Mouse (Mus musculus) heart, adult 18-20 months (tissue): Measurements from ENCODE around the gene Mapk8. TPM values are rescaled to one million over a fixed set of nuclear protein-coding genes. Genes with fewer than 3 reads are reported as not detected.
"Not testable (repeated sequence)": the region's sequence is repeated elsewhere in the genome, so short reads cannot be mapped to it uniquely, and the experiment has no call there.

ENCODE experiments used
- DNase-seq, 2 experiments: peaks; one replicate each; pipeline ENCODE4 v3.0.0; 2021 to 2022; ENCODE audit warnings: mixed read lengths in 1 of 2
- long read RNA-seq, 2 experiments: library from polyadenylated mRNA; stranded (forward); transcript quantifications; one replicate each; pipeline ENCODE4 v2.0.0; 2021
- total RNA-seq, 2 experiments: library from RNA; stranded (reverse); gene quantifications; 2 replicates each; pipeline ENCODE4 v1.2.3; 2021

Mapk8 gene
- total RNA-seq = 10 to 100 TPM; 23.3 to 30.8 TPM
- long read RNA-seq, experiment 1 = 0 reads
- long read RNA-seq, experiment 2 = 0 reads

DNA sequence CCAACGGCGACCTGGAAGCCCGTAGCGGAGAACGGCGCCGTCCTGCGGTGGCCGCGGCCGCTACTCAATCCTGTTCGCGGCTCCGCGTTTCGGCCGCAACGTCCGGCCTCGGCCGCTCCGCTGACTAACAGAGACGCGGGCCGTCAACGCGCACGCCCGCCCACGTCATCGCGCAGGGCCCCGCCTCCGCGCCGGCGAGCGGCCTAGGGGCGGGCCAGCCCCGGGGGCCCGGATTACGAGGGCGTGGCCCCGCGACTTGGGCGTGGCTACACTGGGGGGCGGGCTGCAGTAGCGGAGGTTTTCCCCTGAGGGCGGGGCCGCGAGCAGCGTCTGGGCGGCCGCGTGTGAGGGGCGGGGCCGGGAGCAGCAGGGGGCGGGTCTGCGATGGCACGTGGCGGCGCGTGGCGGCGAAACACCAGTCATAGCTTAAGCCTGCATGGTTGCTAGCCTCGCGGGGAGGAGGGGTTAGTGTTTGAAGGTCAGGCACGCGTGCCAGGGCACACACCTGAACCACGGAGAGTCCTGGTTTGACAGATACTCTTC, at the start of gene Mapk8:
TSS of gene Mapk8 (minus strand) at position 132 of the 543 bp plus-strand sequence.
- DNase-seq = peak; percentile 98

DNA sequence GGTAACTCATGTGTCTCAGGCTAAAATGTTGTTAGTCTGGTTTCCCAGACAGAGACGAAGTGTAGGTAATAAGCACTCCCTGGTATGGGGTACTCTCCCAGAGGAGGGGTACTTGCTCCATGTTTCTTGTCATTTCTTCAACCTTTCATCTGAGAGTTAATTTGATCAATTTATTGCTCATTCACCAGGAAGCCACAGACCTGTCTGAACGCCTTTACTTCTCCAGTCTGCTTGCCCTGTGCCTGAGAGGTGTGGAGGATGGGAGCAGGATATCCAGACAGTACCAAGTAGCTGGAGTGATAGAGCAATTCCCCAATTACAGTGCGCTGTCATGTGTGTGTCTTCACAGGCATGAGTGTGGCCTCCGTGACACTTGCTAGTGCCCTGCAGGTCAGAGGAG, 48.3 kb upstream of the Mapk8 start:
- no peak for DNase-seq

- DNase-seq = no peak
These were observed 41.0 kb upstream of the Mapk8 start for GRCm38 (mm10) chr14:33487805-33488550.

- DNase-seq = no peak
These were observed 35.0 kb upstream of the Mapk8 start for GRCm38 (mm10) chr14:33481991-33482390.

DNA sequence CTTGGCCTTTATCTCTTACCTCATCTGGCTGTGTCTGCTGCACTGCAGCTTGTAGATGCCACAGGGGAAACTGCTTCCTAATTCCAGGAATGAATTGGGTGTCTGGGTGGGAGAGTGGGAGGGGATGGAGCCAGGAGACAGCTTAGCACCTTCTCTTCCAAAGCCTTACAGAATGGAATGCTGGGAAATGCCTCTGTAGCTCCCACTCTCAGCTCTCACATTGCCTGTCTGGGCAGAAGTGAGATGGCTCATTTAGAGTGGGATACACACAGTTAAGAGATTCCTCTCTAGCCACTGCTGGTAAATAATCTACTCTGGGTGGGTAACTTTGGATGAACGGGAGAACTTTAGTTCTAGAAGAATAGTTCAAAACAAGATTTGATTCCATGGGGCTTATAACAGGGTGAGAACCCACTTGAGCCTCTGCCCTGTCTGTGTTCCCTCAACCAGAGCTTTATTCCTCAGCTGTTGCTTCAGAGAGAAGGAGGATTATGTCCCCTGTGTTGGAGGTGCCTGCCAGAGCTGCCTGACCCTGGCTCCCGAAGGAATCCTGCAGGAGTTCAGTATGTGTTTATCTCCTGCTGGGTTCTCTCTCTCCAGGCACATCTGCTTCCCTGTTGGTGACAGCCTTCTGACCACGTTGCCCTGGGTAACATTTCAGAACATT, 29.3 kb upstream of the Mapk8 start:
- no peak for DNase-seq

GRCm38 (mm10) chr14:33474461-33474860, 27.5 kb upstream of the Mapk8 start:
- no peak for DNase-seq

- DNase-seq = no peak
These were observed 24.4 kb upstream of the Mapk8 start, which contains the start of gene Frmpd2 for GRCm38 (mm10) chr14:33471331-33471730. Gene Frmpd2, plus strand, starts transcription at chr14:33471696.

GRCm38 (mm10) chr14:33467766-33468165, 20.8 kb upstream of the Mapk8 start:
- no peak for DNase-seq

DNA sequence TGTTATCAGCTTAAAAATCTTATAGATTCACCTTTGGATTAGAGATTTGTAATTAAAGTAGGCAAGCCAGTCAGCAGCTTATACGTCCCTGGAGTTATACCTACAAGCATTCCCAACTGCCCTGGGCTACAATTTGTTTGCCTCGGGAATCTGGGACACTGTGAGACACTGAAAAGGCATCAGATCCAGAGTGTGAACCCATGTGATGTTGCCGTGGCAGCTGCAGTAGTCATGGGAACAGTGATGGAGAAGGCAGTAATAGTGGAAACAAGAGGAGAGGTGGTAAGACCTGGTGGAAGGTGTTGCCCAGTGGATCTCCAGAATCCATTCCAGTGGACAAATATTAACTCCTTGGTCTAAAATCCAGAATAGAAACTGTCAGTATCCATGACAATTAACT, 16.7 kb upstream of the Mapk8 start:
- no peak for DNase-seq

GRCm38 (mm10) chr14:33450331-33450730, 3.4 kb upstream of the Mapk8 start:
- DNase-seq = no peak

DNA sequence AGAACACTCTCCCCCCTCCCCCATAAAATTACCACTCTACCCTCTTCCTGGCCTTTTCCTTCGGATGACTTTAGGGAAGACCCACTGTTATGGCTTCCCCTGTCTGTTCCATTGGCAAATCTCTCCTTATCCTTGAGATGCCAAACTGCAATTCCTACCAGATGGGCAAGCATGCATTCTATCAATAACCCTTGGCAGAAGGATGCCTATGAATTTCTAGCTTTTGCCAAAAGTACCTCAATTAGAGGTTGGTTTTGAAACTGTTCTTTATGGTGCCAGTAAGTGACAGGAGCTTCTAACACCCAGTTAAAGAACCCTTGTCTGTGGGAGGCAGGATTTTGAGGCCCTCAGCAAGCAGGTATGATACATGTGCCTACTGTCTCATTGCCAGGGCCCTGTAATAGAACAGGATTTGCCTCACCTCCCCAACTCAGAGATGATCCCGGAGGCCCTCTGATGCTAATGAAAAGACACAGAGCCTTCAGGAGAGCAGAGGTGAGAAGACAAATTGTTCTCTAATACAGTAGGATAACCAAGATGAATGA, 2.4 kb upstream of the Mapk8 start:
- DNase-seq = no peak

DNA sequence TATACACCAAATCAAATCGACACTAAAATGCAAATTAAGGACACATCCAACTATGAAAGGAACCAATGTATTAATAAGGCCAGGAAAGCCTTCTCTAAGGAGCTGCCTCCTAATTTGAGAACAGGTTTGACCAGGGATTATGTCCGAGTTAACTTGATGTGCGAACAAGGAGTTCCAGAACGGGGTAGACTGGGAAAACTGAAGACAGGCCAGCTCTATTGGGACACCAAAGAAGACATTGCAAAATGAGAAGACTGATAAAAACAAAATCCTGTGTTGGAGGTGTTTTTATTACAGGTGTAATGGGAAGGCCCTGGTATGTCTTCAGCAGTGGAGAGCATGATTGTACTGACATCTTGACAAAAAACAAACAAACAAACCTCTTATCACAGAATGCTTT, 1.3 kb upstream of the Mapk8 start:
- no peak for DNase-seq

DNA sequence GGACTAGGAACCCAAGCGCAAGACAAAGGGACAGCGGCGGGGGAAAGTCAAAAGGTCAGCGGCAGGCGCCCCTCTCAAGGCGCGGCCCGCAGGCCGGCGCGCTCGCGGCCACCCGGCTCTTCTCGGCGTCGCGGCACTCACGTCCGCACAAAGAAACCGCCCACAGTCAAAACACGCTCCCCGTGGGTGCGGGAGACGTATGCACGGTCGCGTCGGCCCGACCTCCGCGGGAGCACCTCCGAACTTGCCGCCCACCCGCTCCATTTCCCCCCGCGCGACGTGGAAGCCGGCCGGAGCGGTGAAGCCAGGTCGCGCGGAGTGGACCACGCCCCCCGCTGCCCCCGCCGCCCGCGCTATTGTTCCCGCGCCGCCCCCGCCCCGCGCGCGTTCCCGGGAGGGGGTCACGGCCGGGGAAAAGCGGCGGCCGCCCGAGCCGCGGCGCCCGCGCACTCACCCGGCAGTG, 366 bp downstream of the Mapk8 start:
- DNase-seq = no peak

DNA sequence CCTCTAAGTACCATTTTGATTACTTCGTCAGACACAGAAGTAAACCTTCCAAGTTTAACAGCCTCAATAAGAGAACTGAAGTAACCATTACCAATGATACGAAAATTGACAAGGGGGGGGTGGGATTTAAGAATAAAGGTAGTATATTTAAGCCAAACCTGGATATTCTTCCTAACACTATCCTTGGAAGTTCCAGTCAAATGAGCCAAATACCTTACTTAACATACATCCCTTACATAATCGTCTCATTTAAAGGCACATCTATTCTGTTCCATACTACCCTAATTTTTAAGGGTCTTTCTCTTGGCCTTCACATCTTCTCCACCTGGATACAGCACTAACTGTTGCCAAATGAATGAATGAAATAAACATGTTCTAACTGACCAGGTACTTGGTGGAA, 996 bp downstream of the Mapk8 start:
- DNase-seq = no peak

- DNase-seq = no peak
These were observed 3.2 kb downstream of the Mapk8 start for GRCm38 (mm10) chr14:33443780-33444179.

DNA sequence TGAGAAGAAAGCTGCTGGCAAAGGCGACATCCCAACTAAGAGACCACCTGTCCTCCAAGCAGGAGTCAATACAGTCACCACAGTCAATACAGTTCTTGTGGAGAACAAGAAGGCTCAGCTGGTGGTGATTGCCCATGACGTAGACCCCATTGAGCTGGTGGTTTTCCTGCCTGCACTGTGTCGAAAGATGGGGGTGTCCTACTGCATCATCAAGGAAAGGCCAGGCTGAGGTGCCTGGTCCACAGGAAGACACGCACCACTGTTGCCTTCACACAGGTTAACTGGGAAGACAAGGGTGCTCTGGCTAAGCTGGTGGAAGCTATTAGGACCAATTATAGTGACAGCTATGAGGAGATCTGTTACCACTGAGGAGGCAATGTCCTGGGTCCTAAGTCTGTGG, 14.5 kb downstream of the Mapk8 start:
- DNase-seq = not testable (repeated sequence)

GRCm38 (mm10) chr14:33424124-33424523, 22.8 kb downstream of the Mapk8 start:
- DNase-seq = no peak

DNA sequence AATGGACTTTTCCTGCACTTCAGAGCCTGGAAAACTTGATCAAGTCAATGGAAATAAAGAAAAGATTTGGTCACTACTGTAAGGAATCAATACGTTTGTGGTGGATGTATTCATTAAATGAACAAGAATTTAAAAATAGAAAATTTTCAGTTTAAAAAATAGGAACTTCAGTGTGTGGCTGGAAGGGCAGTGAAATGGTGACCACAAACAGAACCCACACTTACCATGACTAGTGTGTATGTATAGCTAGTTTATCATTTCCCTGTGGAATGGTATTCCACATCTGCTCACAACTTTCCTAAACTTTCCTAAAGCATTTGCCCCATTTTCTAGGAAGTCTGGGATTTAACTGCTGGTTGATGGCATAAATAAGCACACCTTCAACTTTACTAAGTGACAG, 24.0 kb downstream of the Mapk8 start:
- no peak for DNase-seq

DNA sequence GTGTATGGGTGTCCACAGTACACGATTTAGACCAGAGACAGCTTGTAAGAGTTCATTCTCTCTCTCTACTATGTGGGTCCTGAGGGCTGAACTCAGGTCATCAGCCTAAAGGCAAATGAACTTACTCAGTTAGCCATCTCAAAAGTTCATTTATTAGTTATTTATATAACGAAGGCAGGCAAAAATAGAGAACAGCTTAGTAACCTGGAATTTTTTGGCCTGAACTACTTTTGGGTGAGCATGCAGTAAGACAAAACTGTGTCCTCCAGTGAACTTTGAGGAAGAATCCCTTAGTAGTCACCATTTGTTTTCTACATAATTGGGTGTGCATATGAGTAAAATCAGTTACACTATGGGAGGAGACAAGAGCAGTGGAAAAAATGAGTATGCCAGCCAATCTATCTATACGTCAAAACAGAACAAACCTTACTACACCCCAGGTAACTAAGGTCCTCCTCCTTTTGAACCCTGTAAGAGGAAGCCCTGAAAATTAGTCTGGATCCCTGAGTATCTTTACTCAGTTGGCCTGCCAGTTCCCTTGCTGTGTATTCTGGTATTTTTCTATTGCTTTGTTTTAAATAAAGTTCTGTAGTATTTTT, 28.5 kb downstream of the Mapk8 start:
- no peak for DNase-seq

DNA sequence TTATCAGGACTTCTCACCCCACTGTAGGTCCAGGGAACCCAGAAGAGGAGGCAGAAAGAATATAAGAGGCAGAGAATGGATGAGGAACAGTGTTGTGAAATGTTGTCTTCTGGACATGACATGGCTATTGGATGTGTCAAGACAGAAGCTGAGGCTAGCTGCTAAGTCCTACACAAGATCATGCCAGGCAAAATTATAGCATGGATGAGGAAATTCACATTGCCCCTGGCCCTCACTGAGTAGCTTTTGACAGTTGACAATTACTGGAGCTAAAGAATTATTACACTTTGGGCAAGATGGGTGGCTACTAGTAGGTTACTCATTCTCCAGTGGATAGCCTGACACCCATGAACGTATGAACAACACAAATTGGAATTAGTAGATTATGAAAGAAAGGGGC, 31.2 kb downstream of the Mapk8 start:
- DNase-seq = no peak

DNA sequence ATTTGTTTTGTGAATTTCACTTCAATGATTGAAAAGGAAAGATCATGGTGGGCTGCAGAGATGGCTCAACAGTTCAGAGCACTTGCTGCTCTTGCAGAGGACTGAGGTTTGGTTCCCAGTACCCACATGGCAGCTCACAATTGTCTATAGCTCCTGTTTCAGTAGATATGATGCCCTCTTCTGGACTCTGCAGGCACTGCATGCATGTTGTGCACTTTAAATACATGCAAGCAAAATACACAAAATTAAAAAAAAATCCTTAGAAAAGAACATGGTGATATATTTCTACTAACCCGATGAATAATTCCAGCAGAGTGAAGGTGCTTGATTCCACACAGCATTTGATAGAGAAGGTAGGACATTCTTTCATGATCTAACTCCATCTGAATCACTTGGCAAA, 44.6 kb downstream of the Mapk8 start:
- no peak for DNase-seq

DNA sequence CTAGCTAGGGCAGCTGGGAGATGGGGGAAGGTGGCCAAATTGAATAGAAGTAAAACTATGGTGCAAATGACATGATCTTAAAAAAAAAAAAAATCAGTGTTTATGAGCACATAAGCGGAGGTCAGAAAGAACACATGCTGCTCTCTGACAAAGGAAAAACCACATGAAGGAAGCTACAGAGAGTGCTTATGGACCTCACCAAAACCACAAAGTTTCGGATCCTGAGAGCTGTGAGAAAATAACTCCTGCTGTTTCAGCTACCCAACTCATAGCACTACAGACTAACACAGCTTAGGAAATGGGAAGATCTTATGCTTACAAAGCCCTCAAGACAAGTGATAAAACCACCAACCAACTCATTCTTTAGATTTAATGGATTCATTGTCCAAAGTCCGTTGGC, 46.9 kb downstream of the Mapk8 start:
- peak in 1 of 2 experiments; percentile 15 for DNase-seq
